Mouse (Mus musculus) spleen, embryonic (tissue): ENCODE measurements around the gene Olfr198.
"Not testable (repeated sequence)": the region's sequence is repeated elsewhere in the genome, so short reads cannot be mapped to it uniquely, and the experiment has no call there.

Experiments
- CTCF ChIA-PET: fragments of 350-600 bp; sonication (Branson Sonifier 250); formaldehyde crosslinking; loops from one replicate; lab custom pipeline; 2022; lab: Charles Lee

Olfr198 gene

DNA sequence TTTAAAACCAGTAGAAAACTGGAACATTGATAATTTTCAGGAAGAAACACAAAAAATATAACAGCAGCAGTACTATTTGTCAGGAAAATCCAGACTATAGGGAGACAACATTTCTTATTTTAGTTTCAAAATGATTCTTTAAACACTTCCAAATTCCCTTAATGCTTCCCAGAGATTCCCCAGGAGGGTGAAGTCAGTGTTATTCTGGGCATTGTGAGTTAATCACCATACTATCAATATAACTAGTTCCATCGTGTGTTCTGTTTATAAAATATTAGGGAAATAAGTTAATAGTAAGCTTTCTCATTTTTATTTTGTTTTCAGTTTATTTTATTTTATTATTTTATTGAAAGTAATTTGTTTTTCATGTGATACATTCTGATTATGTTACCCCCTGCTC, at the start of gene Olfr198:
Gene Olfr198, minus strand, starts transcription at position 101 of the 400 bp plus-strand sequence.
- CTCF ChIA-PET = not testable (repeated sequence)

DNA sequence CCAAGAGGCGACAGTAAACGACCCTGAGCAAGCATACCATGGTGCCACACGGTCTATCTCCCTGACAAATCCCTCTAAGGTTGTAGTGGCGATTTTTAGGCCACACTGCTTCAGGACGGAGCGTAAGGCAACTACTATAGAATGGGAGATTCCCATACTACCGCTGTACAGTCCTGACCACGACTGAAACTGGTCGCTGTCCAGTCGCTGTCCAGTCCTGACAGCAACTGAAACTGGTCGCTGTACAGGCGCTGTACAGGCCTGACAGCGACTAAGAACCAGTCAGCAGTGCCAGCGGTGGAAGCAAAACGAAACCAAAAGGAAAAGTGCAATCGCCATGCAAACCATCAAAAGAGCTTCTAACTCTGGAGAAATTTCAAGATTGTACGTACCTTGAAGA, 46.4 kb upstream of the Olfr198 start:
- CTCF ChIA-PET = no interaction called here

- CTCF ChIA-PET = not testable (repeated sequence)
Measured at GRCm38 (mm10) chr16:59219667-59220066, 16.3 kb upstream of the Olfr198 start, which contains the start of gene Olfr199. Olfr199 (minus strand) TSS chr16:59219767.

DNA sequence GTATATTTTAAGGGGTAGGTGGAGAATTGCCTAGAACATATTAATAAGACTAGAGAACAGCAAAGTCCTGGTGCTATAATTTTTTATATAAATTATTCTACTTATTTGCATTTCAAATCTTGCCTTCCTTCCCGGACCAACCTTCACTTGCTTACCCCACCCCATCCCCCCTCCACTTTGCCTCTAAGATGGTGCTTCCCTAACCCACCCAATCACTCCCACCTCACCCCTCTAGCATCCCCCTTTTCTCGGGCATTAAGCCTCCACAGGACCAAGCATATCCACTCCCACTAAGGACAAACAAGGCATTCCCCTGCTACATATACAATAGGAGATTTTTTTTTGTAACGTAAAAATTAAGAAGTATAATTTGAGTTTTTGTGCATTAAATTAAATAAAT, 14.5 kb upstream of the Olfr198 start:
- CTCF ChIA-PET = not testable (repeated sequence)

DNA sequence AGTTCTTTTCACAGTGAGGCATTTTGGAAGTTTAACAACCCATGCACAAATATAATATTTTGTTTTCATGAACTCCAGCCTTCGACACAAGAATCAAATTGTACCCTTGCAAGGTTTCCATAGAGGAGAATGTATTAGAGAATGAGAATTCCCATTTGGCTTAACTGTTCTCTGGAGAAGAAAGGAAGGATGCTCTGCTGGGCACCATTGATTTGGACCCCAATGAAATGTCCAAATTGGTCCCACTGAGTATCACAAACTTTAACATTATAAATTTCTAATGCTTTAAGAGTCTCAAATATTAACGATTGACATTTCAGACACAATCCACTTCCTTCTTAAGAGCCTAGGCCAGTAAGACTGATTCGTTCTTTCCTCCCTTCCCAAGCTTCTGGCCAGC, 33.0 kb downstream of the Olfr198 start, which contains the start of gene Olfr196:
Gene Olfr196, minus strand, starts transcription at position 101 of the 400 bp plus-strand sequence.
- CTCF ChIA-PET = no interaction called here

- CTCF ChIA-PET = no interaction called here
Measured at GRCm38 (mm10) chr16:59151996-59152395, 51.3 kb downstream of the Olfr198 start.
